Mouse (Mus musculus) retina, embryonic 14.5 days (tissue): Measurements from ENCODE around the gene Cbx7.
"Not testable (repeated sequence)": the region's sequence is repeated elsewhere in the genome, so short reads cannot be mapped to it uniquely, and the experiment has no call there.

Experiments
- DNase-seq: peaks from one replicate; pipeline ENCODE4 v3.0.0-alpha.2; 2015; ENCODE audit warnings: low spot score

The Cbx7 gene

DNA sequence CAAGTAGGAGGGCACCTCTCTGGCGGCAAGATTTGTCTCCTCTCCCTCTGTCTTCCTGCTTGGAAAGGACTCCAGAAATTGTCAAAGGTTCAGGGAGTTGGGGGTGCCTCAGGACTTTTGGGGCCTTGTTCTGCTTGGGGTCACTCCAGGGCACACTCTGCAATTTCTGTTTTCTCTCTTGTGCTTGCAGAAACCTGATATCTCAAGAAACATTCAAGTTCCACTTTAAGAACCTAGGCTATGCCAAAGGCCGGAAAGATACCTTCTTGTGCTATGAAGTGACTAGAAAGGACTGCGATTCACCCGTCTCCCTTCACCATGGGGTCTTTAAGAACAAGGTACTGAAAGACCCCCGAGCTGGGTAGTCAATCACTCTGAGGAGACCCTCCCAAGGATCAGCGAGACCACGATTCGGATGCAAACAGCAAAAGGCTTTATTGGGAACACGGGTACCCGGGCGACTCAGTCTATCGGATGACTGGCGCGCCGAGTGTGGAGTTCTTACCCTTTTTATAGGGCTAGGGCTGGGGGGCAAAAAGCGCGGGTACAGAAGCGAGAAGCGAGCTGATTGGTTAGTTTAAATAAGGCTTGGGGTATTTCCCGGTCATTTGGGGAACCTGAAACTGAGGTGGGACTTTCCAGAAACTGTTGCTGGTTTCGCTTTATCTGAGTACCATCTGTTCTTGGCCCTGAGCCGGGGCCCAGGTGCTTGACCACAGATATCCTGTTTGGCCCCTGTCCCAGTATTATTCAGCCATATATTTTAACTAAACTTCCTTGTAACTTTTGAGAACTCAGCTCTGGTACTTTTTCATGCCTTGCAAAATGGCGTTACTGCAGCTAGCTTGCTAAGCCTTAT, 75.5 kb downstream of the Cbx7 start:
- not testable (repeated sequence) for DNase-seq

GRCm38 (mm10) chr15:79894343-79894742, 76.6 kb downstream of the Cbx7 start:
- no peak for DNase-seq

DNA sequence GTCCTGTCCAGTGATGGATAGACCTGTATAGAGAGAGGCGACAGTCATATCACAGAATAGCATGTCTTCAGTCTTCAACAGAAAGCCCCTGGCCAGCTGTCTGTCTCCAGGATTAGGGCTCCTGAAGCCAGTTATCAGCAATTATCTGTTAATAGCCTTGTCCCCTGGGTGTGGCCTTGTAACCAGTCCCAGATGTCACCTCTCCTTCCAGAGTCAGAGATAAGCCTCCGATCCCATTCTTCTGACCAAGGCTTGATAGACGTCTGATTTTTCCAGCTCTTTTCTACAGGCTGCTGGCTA, 77.1 kb downstream of the Cbx7 start:
- DNase-seq: peak; percentile 39

- no peak for DNase-seq
Measured at GRCm38 (mm10) chr15:79892995-79893823, 77.7 kb downstream of the Cbx7 start.

- DNase-seq: no peak
Measured at GRCm38 (mm10) chr15:79892213-79892541, 78.7 kb downstream of the Cbx7 start.

DNA sequence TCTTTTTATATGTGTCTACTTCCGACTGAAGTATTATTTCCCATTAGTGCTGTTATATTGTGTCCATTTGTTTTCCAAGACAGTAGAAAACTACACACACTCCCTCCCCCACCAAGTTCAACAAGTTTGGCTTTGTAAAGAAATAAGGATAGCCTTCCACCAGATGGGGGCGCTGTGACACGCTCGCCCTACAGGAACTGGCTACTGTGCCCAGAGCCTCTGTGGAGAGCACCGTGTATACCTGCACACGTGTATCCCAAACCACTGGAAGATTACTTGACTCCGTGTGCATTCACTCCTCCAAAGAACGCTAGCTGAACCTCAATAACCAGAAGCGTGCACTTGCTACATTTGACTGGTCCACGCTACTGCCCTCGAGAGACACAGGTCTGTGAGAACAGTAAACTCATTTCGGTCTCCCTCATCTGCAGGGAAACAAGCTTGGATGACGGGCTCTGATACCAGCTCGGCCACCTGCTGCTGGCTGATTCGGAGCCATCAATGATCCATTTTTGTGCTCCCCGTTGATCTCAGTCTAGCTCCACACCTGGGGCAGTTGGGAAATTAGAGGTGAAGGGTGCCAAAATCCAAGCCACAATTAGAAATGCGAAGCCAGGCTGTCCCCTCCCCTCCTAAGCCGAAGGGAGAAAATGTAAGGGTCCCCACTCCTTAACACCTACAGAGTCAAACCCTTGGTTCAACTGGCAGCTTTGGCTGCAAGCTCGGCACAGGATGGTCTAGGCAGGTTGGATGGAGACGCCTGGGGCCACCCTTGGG, 79.3 kb downstream of the Cbx7 start, which contains the start of gene Apobec3:
Gene Apobec3 (plus strand): TSS at position 224 of the 777 bp plus-strand sequence.
- peak; percentile 81 for DNase-seq

GRCm38 (mm10) chr15:79884820-79885219, 86.1 kb downstream of the Cbx7 start:
- no peak for DNase-seq

- DNase-seq: peak; percentile 94
Measured at GRCm38 (mm10) chr15:79883352-79883822, 87.5 kb downstream of the Cbx7 start.

GRCm38 (mm10) chr15:79882623-79883267, 88.2 kb downstream of the Cbx7 start:
- DNase-seq: peak; percentile 43

DNA sequence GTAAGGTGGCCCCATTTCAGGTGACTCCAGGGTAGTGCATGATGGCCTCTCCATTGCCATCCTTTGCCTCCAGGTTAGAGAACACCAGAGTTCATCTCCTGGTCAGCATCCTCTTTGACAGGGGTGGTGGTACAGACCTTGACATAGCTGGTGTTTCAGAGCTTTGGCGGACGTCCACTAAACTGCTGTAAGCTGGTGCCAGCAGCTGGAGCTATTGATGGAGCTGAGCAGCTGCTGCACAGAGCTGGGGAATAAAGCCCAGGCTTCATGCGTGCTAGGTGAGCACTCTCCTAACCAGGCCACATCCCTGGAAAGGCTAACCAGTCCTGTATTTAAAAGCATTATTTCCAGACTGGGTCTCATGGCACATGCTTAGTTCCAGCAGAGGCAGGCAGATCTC, 90.4 kb downstream of the Cbx7 start:
- no peak for DNase-seq

- DNase-seq: no peak
Measured at GRCm38 (mm10) chr15:79879319-79879718, 91.6 kb downstream of the Cbx7 start.

GRCm38 (mm10) chr15:79878725-79879136, 92.2 kb downstream of the Cbx7 start:
- DNase-seq: no peak

DNA sequence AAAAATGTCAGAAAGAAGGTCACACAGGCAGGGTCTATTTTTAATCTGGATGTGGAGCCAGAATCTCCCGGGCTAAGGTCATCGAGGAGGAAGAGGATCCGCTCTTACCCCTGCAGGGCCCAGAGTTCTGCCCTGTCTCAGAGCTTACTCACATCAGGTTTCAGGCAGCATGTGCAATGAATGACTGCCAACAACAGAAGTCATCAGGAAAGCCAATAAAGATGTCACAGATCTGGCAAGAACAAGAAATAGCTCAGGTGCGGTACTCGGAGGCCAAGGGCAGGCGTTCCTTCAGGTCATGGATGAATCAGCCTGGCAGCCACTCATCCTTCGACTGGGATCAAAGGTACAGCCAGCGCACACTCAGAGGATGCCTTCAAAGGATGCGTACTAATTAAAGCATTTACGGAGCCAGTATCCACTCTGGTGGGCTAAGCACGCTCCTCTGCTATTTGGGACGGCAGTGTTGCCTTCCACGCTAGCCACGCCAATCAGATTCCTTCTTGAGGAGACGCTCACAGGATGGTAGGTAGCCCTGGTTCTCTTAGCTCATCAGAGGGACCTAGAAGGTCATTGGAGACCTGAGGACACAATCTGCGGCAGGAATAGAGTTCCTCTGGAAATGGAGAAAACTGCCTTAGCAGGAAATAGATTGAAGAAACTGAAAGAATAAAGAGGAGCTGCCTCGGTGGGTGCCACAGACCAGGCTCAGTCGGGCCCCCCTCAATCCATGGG, 95.5 kb downstream of the Cbx7 start:
- no peak for DNase-seq

GRCm38 (mm10) chr15:79873995-79874394, 96.9 kb downstream of the Cbx7 start:
- DNase-seq: no peak

DNA sequence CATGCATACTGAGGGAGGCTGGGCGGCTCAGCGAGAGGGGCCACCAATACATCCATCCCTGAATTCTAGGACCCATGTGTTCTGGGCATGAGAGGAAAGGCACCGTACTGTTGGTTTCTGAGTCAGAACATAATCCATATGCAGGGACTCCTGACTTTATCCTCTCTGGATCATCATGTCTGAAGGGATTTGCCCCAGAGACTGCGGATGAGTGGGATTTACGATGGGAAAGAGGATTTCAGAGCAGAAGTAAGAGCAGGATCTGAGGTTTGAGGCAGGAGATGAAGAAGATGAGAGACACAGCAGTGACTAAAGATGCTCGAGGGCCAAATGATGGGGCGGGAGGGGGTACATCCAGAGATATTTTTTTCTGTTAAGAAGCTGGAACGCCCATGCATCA, 97.4 kb downstream of the Cbx7 start:
- DNase-seq: no peak

GRCm38 (mm10) chr15:79867260-79868002, 103.5 kb downstream of the Cbx7 start:
- DNase-seq: no peak
